Mouse (Mus musculus): ENCODE measurements at regions not wholly inside any gene's neighbourhood (a gene's known extent, or its start where the extent isn't known, plus 50 kb on each side); places are given as distances from the start of the nearest gene placed in this dataset.
A peak's percentile ranks its signal among the peaks of the same experiment; 100 is the strongest.

DNA sequence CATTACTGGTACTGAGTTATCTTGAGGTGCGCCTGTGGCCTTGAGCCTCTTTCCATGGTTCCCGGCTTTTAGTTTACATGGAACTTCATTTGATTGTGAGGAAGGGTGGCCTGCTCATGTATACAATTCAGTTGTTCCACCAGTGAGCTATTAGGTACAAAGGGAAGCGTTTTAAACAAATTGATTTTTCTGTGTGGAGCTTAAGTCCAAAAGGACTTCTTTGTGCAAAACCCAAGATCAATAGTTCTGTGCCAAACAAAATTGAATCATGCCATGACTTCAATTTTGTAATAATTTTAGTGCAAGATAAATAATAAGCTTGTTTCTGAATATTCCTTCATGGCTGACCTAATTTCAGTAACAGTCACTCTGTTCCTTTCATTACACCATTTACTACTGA lies 674.3 kb upstream of the Adgrl2 start:
- DNase-seq (ENCODE audit: extremely low read depth, low read depth, low spot score), result no peak

DNA sequence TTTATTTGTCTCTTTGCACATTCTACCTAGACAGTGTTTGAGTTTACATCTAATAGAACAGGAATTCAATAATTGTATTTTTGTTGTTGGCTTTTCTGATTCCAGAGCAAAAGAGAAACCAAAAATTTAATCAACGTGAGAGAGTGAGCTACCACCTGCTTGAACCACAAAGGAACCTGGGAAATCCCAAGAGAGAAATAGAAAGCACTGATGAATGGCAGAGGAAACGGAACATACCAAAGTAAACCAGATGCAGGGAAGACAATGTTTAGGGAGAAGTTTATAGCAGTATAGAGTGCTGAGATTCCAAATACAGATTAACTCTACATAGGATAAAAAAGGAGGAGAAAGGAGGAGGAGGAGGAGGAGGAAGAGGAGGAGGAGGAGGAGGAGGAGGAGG lies 648.0 kb upstream of the Adgrl2 start:
- DNase-seq (ENCODE audit: extremely low read depth, low read depth, low spot score), result no peak

DNA sequence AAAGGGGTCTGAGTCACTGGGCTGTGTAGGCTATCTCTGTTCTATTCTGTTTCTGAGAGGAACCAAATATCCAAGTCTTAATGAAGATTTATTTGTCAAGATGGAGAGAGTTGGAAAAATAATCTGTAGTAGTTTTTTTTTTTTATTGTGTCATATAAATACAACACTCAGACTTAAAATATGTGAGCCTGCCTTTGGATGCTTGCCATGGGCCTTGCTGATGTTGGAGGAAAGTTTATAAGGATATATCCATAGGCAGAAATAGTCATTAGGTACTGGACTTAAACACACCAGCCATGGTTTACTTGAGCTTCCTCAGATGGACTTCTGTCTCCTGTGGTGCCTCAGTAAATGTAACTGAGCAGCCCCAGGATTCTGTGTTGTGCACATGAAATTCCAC lies 635.8 kb upstream of the Adgrl2 start:
- DNase-seq (ENCODE audit: extremely low read depth, low read depth, low spot score), result no peak

DNA sequence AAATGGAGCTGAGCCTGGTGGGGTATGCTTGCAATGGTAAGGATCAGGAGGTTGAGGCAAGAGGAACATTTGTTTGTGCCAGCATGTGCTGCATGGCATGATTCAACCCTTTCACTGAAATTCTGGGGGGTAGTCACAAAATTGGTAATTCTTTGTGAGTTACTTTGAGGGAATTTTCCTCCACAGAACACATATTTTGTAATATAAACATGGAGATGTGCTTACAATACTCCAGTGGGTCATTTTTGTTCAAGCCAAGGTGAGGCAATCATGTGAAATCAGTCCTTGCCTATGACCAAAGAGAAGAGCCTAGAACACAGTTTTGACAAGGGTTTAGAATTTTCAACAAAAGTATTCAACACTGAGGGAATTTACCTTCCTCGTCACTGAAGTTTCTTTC lies 635.1 kb upstream of the Adgrl2 start:
- DNase-seq (ENCODE audit: extremely low read depth, low read depth, low spot score), result no peak

DNA sequence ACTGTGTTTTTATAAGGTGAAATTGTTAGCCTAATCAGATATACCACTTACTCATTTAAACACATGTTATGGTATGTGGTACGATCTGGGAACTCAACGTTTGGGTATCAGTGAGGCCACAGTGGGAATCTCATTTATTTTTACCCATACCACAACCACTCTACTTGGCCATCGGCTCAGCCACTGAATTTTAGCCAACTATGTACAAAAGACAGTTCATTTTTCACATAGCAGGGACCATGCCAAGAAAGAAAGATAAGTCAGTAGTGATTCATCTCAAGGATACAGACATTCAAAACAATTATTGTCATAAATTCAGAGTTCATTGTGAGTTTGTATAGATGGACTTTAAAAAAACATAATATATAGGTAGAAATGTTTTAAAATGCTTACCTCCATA lies 634.7 kb upstream of the Adgrl2 start:
- no peak for DNase-seq (ENCODE audit: extremely low read depth, low read depth, low spot score)

DNA sequence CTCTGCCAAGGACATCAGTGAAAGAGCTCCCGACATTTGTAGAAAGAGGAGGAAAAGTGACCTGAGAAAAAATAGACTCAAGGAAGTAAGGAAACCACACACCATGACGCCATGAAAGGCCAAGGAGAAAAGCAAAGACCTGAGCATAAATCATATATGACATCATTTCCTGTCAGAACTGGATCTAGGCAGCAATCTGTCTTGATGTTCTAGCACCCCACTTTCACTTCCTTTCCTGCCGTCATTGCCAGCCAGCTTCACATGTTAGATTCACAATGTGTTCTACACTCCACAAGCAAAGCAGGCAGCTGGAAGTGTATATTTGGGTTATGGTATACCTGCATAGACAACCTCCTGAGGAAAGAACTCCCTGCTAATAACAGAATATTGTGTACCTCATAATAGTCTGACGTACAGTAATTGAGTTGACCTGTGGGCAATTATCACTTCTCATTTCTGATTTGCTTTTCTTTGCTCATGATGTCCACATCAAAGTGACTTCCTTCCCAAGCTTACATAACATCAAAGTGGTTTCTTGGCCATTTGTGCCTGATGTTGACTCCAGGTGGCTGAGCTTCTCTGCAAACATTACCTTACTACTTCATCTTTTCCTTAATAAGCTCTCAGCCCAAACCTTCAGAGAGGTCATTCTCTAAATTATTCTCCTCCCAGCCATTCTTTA lies 633.6 kb upstream of the Adgrl2 start:
- no peak for DNase-seq (ENCODE audit: extremely low read depth, low read depth, low spot score)

DNA sequence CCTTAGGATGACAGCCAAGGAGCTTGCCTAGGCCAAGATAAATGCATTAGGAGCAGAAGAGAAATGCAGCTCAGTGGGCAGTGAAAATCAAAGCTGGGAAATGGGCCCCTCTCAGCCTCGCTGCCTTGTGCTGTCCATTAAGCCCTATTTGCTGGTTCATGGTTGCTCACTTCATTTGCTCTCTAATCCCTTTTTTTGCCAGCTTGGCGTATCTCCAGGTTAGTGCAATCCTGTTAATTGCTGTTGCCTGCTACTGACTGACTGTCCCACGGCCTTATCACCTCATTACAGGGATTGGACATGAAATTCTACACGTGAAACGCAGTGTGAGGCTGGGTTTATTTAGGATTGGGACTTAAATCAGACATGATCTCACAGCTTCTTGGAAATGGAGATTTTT lies 613.5 kb upstream of the Adgrl2 start:
- peak; percentile 21 for DNase-seq (ENCODE audit: extremely low read depth, low read depth, low spot score)

DNA sequence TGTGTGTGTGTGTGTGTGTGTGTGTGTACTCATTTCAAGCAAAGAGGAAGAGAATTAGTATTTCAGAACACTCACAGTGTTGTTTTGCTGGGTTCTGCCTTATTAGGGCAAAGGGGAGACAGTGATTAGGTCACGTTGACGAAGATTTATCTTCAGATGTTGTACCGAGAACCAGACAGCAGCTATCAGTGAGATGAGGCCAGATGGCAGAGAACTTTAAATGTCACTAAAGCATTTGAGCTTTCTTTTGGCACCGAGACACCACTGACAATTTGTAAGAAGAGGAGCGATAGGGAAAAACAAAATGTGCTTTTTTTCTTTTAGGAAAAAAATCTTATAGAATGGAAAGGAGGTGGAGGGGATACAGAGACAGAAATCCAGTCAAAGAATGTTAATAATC lies 610.9 kb upstream of the Adgrl2 start:
- DNase-seq (ENCODE audit: extremely low read depth, low read depth, low spot score), result no peak

DNA sequence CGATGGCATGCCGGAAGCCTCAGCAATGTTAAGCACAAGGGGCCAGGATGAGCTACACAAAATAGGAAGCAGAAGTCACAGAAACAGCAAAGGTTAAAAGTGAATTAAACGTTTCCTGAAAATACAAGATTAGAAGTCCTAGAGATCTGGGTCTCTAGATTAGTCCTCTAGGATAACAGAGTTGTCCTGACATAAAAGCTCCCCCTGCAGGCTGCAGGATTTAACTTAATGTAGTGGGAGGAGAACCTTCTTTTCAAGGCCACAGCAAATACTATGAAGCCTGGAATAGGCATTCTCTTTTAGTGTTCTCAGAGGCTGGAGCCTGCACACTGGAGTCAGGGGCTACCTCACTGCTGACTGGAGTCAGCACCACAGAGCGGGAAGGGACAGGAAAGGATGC lies 604.1 kb upstream of the Adgrl2 start:
- DNase-seq (ENCODE audit: extremely low read depth, low read depth, low spot score), result no peak

DNA sequence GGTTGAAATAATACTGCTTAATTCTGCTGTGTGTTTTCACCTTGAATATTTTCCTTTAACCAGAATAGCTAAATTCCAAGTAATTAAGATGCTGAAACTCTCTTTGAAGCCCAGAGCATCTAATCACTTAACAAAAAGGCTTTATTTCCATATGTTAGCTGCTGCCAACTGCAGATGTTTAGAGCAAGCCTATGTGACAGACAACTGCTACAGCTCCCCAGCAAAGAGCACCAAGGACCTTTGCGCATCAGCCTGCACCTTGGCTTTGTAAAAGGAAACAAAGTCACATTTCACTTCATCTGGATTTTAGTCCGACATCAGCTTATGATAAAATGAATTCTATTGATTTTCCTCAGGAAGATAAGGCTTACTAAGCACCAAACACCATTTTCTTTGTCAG lies 595.4 kb upstream of the Adgrl2 start:
- no peak for DNase-seq (ENCODE audit: extremely low read depth, low read depth, low spot score)

DNA sequence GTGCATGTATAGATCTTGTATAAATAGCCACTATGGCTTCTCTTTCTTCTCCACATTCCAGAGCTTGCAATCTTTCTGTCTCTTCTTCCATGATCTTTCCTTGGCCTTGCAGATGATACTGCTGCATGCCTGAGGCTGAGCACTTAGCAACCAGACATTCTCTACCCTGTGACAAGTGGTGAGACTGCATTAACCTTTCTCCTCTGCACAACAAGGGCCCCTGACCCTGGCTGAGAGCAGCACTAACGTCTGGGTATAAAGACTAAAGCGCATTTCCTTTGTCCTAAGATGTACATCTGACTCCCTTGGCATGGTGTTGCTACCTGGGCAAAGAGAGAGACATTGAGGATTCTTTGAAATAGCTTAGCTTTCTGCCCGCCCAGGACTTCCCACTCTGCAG lies 590.8 kb upstream of the Adgrl2 start:
- DNase-seq (ENCODE audit: extremely low read depth, low read depth, low spot score), result no peak

DNA sequence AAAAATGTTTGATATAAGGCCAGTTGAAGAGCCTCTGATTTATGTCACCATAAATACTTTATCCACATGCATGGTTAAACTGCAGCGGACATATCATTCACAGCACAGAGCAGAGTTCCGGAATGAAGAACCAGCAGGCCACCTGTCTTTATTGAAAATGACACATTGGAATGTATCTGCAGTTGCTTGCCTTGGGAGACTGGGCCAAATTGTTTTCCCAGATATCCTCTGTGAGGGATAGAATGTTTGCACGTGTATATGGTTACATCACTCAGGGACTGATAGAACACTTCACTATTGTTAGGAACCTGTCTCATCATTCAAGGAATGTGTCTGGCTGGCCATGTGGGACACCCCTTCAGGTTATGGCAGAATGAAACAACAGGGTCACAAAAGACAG lies 585.3 kb upstream of the Adgrl2 start:
- DNase-seq (ENCODE audit: extremely low read depth, low read depth, low spot score), result no peak

DNA sequence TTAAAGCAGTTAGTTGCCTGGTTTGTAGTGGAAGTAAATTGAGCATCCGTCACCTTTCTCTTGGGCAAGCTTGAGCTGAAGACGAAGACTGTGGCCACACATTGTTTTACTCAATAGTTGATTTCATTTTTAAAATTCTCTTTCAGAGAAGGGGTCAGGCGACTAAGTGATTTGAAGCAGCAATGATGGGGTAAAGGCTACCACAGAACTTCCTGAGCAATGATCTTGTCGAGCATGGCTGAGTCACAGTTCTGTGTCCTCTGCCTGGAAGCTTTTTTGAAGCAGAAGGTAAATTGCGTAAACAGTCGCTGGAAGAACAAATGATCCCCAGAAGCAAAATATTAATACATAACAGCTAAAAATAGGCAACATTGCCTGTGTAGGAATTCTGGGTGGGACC lies 576.5 kb upstream of the Adgrl2 start:
- DNase-seq (ENCODE audit: extremely low read depth, low read depth, low spot score), result peak; percentile 28

DNA sequence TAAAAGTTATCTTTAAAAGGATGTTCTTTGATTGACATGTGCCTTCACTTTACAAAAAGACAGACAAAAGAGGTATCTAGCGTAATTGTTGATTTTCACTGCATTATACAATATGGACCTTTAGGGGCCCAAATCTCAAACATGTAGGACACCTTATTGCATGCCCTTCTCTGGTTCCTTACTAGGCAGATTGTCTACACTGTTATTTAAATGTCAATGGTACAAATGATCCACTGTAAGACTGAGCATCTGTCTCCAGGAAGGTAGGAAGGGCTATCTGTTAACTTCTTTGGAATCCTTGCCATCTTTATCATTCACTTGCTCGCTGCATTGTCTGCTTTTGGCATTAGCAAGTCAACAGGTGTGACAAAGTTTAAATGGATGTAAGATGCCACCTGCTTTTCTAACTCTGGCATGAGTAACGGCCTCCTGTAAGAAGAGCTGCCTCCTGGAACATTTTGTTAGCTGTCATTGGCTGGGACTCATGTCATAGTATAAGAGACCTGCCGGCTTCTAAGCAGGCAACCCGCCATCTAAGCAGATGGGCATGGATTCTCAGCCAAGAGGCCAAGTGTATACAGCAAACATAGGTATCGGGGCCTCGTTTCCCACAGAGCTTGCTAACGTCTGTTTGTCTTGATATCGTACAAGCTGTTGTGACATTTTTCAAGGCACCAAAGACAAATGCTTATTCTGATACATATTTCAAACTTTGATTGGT lies 560.0 kb upstream of the Adgrl2 start:
- no peak for DNase-seq (ENCODE audit: extremely low read depth, low read depth, low spot score)

DNA sequence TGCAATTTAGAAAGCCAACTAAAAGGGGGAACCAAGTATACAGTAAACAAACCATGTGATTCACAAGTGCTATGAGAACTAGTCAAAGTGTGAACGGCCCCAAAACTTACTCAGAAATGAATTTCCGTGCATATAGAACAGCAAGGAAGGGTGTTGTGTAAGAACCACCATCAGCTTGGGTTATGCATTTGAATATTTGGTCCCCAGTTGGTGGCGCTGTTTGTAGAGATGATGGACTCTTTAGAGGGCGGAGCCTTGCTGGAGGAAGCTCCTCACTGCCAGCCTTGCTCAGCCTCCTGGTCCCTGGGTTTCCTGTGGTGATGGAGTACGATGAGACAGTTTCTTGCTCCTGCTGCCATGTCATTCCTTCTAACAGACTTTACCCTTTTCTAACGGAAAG lies 556.7 kb upstream of the Adgrl2 start:
- DNase-seq (ENCODE audit: extremely low read depth, low read depth, low spot score), result no peak

DNA sequence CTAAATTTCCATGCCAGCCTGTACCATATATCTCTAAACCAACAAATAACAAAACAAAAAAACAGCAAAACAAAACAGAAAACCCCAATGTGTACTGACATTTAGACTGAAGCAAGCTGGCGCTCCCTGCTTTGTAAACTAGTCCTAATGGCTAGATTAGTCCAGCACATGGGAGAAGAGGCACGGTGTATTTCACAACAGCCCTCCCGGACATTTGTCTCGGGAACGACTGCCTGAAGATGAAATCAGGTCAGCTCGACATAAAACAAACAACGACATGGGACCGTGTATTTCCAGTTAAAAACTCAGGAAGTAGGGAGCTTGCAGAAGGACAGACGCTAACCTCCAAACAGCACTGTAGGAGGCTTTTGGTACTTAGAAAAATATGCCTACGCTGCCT lies 555.9 kb upstream of the Adgrl2 start:
- no peak for DNase-seq (ENCODE audit: extremely low read depth, low read depth, low spot score)

DNA sequence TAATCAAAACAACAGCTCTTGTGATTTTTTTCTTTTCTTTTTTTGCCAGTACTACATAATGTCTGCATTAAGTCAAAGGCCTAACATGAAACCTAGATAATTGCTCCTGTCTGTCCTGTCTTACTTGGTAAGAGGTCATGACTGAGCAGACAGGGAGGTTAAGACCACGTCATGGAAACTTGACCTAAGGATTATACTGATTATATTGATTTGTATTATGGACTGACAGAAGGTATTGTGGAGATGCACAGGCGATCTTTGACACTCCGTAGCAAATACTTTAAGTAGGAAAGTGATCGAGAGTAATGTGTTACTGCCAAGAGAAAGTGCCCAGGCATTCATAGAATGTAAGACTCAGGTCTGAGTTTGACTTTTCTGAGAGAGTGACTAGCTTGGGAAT lies 543.8 kb upstream of the Adgrl2 start:
- no peak for DNase-seq (ENCODE audit: extremely low read depth, low read depth, low spot score)

DNA sequence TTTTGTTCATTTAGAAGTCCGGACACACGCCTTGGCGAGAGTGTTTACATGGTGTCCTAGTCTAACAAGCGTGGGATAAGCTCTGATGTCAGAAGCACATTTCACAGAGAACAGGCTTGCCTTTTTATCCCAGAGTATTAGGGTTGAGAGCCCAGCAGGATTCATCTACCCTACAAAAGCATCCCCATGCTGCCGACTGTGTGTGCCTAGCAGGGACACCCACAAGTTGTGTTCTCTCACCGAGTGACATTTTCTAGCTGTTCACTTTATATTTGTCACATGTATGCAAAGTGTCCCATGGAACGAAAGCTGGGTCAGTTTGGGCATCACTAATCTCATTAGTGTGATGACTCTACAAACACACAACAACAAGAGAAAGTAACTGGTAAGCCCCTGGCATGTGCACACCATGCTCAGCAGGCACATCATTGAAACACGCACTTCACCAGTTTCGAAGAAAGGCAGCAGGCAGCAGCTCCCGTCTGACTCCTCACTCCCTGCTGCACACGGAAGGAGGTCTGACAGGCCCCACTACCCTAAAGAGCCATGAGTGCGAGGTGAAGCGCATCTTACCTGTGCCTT lies 539.8 kb upstream of the Adgrl2 start:
- DNase-seq (ENCODE audit: extremely low read depth, low read depth, low spot score), result no peak

DNA sequence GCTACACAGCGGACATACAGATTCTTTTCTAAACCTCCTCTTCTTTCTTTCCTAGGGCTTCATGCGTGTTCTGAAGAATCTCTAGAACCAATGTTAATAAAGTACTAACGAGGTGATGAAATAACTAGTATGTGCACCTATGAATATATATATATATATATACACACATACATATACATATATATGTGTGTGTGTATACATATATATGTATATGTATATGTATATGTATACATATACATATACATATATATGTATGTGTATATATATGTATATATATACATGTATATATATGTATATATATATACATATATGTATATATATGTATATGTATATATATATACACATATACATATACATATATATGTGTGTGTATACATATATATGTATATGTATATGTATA lies 536.2 kb upstream of the Adgrl2 start:
- DNase-seq (ENCODE audit: extremely low read depth, low read depth, low spot score), result no peak

DNA sequence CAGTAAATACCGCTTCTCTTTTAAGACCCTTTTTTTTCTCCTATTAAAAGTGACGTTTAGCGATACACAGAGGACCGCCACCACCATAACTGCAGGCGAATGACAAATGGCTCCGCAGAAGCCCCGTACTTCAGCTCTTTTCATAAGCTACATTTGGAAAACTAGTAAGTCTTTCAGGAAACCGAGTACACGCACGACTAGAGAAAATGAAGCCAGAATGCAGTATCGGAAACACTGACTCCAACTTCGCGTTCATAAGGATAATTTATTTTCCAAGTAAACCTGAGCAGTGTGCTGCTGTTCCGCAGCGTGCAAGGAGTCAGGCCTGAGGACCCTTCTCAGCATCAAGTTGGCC lies 529.2 kb upstream of the Adgrl2 start:
- no peak for DNase-seq (ENCODE audit: extremely low read depth, low read depth, low spot score)

DNA sequence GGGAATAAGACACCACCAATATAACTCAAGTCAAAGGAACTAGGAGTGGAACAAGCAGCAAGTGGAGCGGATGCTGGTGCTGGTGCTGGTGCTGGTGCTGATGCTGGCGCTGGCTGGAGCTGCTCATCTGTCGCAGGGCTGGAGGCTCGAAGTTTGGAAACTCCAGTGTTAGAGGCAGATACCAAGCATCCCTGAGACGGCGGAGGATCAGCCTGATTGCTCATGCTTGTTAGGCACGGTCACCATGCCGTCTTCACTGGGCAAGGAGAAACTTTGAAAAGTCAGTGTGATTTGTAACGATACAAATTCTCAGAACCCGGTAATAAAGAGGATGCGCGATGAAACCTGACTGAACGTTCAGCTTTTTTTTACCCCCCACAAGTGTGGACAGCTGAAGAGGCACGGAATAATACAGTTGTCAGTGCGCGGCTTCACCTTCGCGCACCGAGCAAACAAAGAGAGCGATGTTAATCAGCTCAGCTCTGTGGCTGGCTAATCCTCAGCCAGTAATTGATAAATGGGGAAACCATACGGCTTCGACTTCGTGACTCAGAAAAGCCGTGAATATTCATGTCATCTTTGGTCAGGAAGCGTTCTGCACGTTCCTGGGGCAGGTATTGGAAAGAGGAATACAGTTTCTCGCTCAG lies 528.7 kb upstream of the Adgrl2 start:
- no peak for DNase-seq (ENCODE audit: extremely low read depth, low read depth, low spot score)

DNA sequence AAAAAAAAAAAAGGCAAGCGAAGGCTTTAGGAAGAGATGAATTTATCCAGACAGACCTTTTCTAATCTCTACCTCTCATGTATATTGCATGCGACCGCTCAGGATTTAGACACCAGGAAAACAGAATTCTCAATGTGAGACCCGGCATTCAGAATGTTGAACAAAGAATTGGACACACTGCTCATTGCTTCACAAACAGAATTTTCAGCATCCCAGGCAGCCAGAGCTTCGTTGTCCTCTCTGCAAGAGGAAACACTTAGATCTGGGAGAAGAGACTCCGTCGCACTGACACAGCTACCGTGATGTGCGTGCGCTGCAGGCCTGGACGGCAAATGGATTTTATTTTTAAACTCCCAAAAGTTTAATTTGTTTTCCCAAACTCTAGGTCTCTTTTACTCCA lies 527.2 kb upstream of the Adgrl2 start:
- no peak for DNase-seq (ENCODE audit: extremely low read depth, low read depth, low spot score)
